Mouse (Mus musculus): ENCODE results near the gene Gm26602.

DNA sequence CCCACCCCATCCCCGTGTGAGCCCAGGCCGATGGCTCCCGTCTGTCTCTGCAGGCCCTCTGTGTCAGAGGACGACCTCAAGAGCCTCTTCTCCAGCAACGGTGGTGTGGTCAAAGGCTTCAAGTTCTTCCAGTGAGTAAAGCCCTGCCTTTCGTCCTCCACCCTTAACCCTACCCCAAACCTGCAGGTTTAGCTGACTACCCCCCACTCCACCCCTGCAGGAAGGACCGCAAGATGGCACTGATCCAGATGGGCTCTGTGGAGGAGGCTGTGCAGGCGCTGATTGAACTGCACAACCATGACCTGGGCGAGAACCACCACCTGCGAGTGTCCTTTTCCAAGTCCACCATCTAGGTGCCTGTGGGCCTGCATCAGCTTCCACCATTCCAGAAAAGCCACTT is 47.7 kb upstream of the Gm26602 start:
- TF ChIP-seq CTCF (IDR thresholded peaks at IDR 0.05; ENCODE audit: low read depth) (no peak), EP300 (optimal IDR thresholded peaks at IDR 0.05) (no peak)
